Mouse (Mus musculus) ES-CJ7 (cell line): ENCODE results near the gene Prr29.
"Not testable (repeated sequence)": the region's sequence is repeated elsewhere in the genome, so short reads cannot be mapped to it uniquely, and the experiment has no call there.

ENCODE experiments used
- DNase-seq: peaks from one replicate; pipeline ENCODE4 v3.0.0; 2011; ENCODE audit warnings: low read depth, low spot score

Prr29 gene

GRCm38 (mm10) chr11:106365366-106365765 is at the start of gene Prr29:
TSS of gene Prr29 (plus strand) at chr11:106365472.
- DNase-seq = no peak

GRCm38 (mm10) chr11:106316416-106316815 is 48.9 kb upstream of the Prr29 start:
- DNase-seq = no peak

GRCm38 (mm10) chr11:106317801-106318200 is 47.5 kb upstream of the Prr29 start:
- no peak for DNase-seq

- no peak for DNase-seq
These were observed 46.6 kb upstream of the Prr29 start for GRCm38 (mm10) chr11:106318406-106319366.

GRCm38 (mm10) chr11:106324858-106325257 is 40.4 kb upstream of the Prr29 start:
- DNase-seq = no peak

- DNase-seq = peak; percentile 62
These were observed 39.6 kb upstream of the Prr29 start for GRCm38 (mm10) chr11:106325566-106326206.

GRCm38 (mm10) chr11:106326475-106326874 is 38.8 kb upstream of the Prr29 start:
- DNase-seq = no peak

- DNase-seq = no peak
These were observed 36.8 kb upstream of the Prr29 start for GRCm38 (mm10) chr11:106328521-106328920.

- DNase-seq = no peak
These were observed 36.1 kb upstream of the Prr29 start for GRCm38 (mm10) chr11:106329128-106329527.

- DNase-seq = peak; percentile 70
These were observed 35.6 kb upstream of the Prr29 start for GRCm38 (mm10) chr11:106329682-106330081.

- no peak for DNase-seq
These were observed 32.8 kb upstream of the Prr29 start for GRCm38 (mm10) chr11:106332458-106332857.

- no peak for DNase-seq
These were observed 31.2 kb upstream of the Prr29 start for GRCm38 (mm10) chr11:106334066-106334465.

GRCm38 (mm10) chr11:106338029-106338428 is 27.2 kb upstream of the Prr29 start:
- no peak for DNase-seq

GRCm38 (mm10) chr11:106338870-106339269 is 26.4 kb upstream of the Prr29 start:
- DNase-seq = no peak

- DNase-seq = not testable (repeated sequence)
These were observed 25.9 kb upstream of the Prr29 start for GRCm38 (mm10) chr11:106339323-106339722.

GRCm38 (mm10) chr11:106340990-106341520 is 24.2 kb upstream of the Prr29 start:
- no peak for DNase-seq

- no peak for DNase-seq
These were observed 20.4 kb upstream of the Prr29 start for GRCm38 (mm10) chr11:106344910-106345309.

- DNase-seq = no peak
These were observed 15.5 kb upstream of the Prr29 start for GRCm38 (mm10) chr11:106349772-106350171.

GRCm38 (mm10) chr11:106350853-106351252 is 14.4 kb upstream of the Prr29 start:
- no peak for DNase-seq

GRCm38 (mm10) chr11:106351253-106351652 is 14.0 kb upstream of the Prr29 start:
- DNase-seq = no peak

GRCm38 (mm10) chr11:106351941-106352340 is 13.3 kb upstream of the Prr29 start:
- DNase-seq = no peak

- DNase-seq = no peak
These were observed 12.1 kb upstream of the Prr29 start, which contains the start of gene Scn4a for GRCm38 (mm10) chr11:106353188-106353587. TSS of gene Scn4a (minus strand) at chr11:106353288.
